Mouse (Mus musculus) olfactory bulb, adult 2 months (tissue): ENCODE results near the gene Tmem247.

ENCODE experiments used
- CTCF ChIP-seq: fragments of 200-500 bp; IDR thresholded peaks from 2 replicates; pipeline ENCODE4 v1.5.1; 2012; ENCODE audit warnings: low read depth, mild to moderate bottlenecking, low read length, moderate library complexity; ENCODE audit not compliant: insufficient read depth
- POLR2A ChIP-seq: fragments of 200-500 bp; IDR thresholded peaks from 2 replicates; pipeline ENCODE4 v1.6.1; 2012; ENCODE audit warnings: mild to moderate bottlenecking, low read depth, low read length, moderate library complexity; ENCODE audit not compliant: insufficient read depth

- TF ChIP-seq CTCF (no peak), POLR2A (no peak)
Measured at GRCm38 (mm10) chr17:86964041-86964440, 46.9 kb downstream of the Tmem247 start.
